Mouse (Mus musculus) layer of hippocampus, postnatal 10 days (tissue): ENCODE measurements around the gene Igsf21. TPM values are rescaled to one million over a fixed set of nuclear protein-coding genes. Genes with fewer than 3 reads are reported as not detected.
A peak's percentile ranks its signal among the peaks of the same experiment; 100 is the strongest.

Experiments
- DNase-seq, 2 experiments: peaks; one replicate each; pipeline ENCODE4 v3.0.0; 2021; ENCODE audit warnings: low spot score in 2 of 2
- long read RNA-seq: library from polyadenylated mRNA; stranded (forward); transcript quantifications from one replicate; pipeline ENCODE4 v2.0.0, GENCODE M21; 2023
- total RNA-seq, 2 experiments: library from RNA; stranded (reverse); gene quantifications; 2 replicates each; pipeline ENCODE4 v1.2.3; 2021

Gene Igsf21
- 10 to 100 TPM; 96.1 to 97.0 TPM for total RNA-seq
- long read RNA-seq, transcript Igsf21-201 (10 exons, 1,979 nt): major isoform, 134 of 172 reads
- long read RNA-seq, partial matches to known transcripts: 23 of 172 reads
- long read RNA-seq, other reads (novel, unspliced or antisense): 15 of 172 reads

DNA sequence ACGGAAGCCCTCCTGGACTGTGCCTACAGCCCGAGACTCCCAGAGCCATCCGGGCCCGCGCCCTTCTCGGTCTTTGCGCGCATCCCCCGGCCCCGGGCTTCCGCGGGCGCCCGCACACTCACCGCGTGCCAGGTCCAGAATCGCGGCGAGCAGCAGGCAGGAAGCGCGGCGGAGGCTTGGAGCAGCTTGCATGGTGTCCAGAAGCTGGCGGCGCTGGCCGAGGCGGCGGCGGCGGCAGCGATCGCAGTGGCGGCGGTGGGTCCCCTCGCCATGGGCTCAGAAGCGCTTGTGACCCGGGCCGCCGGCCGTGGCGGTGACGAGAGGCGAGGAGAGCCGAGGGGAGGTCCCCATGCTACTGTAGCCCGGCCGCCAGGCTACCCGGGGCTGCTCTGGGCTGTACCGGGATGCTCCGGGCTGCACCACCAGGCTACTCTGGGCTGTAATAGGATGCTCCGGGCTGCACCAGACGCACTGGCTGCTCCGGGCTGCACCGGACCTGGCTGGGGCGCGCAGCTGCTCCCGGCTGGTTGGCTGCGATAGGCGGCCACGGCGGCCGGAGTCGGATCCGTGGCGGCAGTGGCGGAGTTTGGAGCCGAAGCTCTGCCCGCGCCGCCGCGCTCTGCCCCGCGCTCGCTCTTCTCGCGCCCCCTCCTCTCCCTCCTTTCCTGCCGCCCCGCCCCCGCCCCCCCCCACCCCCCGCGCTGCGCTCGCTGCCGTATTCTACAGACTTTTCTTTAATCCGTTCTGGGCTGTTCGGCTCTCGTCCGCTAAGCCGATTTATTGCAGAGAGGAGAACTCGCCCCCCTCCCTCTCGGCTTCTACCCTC is at the start of gene Igsf21:
Gene Igsf21, minus strand, starts transcription at position 605 of the 826 bp plus-strand sequence.
- DNase-seq: peak; percentile 55 to 67

DNA sequence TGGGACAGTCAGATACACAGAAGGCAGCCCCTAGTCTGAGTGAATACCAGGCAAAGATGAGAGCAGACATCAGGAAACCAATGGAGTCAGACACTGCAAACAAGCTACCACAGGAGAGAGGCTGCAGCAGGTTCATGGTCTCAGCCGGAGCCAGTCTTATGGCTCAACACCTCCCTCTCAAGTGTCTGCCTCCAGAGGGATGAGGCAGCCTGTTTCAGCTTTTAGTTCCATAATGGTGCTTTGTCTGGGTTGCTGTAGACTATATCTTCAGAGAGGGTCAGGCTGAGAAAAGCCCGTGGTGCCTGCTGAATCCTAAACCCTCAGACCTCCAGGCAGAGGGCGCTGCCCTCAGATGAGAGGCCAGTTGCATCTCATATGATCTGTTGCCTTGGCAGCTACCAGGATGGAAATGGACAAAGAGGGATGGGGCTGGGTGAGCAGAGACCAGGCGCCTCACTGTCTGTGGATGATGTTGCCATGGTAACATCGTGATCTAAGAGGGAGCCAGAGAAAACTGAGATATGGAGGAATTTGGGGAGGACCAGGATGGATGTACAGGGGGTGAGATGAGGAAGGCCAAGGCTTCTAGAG is 39.2 kb upstream of the Igsf21 start:
- DNase-seq: peak; percentile 22 to 45

DNA sequence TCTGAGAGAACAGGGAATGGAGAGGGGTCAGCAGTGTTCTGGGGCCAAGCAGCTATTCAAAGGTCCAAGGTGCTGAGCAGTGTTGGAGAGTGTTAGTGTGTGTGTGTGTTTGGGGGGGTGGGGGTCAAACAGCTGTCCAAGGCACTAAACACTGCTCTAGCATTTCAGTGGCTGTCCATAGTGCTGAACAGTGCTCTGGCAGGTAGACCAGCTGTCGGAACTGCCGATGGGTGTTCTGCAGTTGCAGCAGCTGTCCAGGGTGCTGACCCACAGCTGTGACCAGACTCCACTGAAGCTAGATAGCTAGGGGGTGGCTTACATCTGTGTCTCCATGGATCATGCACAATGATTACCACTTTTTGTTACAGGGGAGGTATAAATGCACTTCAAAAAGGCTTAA is 36.8 kb upstream of the Igsf21 start:
- DNase-seq: no peak

DNA sequence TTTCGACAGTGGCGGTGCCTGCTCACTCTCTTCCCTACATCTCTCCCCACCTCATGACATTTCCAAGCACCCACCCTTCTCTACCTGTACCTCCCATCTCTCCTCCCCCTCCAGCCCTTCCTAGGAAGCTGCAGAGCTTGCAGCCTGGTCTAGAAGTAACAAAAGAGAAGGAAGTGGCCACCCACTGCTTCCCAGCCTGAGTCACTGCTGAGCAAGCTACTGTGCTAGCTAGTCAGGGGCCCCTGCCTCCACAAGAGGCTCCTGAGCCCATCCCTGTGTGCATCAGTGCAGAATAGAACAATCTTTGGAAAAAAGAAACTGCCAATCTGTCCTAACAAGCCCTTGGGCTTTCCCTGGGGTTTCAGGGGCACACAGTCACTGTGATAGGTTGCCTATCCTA is 31.7 kb upstream of the Igsf21 start:
- DNase-seq: no peak

DNA sequence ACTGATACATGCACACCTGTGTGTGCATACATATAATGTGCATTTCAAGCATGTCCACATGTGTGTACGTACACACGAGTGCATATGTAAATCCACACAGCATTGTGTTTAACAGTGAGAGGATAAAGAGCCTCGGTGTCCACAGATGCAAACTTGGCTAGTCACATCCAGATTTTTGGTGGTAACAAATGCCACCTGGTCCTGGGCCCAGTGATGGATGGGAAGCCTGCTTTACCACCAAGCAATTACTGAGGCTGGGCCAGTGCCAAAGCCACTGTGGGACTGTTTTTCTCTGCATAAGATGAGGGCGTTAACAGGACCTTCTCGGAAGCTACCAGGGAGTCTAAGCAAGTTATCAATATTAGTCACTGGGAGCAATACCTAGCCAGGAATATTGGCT is 25.3 kb upstream of the Igsf21 start:
- DNase-seq: no peak

DNA sequence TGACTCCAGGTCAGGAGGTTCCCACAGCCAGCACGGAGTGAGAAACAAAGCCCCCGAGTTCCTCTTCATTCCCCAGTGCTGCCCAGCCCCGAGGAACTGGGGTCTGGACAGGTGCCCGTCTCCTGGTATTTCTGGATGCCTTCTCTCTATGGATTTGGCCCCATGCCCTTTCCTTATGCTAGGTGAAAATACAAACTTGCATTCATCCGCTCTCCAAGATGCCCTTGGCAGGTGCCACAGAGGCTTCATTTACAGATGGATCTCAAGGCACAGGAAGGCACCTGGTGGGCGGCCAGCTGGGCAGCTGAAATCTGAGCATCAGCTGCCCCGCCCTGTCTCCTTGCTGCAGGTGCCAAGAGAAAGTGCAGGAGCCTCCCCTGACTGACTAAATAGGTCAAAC is 23.9 kb upstream of the Igsf21 start:
- DNase-seq: no peak

DNA sequence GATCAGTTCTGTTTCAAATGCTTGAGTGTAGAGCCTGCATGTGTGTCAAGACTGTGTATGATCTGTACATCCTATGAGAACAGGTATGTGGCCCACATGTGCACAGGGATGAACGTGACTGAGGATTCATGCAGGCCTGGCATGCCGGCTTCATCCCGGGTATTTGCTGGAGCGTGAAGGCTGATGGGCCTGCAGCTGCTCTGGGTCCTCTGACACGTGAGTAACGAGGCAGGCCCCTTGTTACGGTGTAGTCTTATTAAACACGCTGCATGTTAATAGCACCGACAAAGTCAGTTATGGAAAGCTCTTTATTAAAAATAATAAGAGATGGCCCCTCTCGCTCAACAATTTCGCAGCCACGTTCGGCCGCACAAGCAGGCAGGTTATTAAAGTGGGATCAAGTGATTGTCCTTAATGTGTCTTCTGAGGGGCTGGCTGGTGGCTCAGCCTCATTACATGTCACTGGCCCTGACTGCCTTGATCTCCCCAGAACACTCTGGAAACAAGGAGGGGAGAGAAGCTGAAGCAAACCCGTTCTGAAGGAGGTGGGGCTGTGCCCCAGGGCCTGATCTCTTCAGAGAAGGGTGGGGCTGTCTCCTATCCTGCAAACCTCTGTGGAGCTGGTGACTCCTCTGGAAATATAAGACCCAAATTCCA is 22.7 kb upstream of the Igsf21 start:
- no peak for DNase-seq

DNA sequence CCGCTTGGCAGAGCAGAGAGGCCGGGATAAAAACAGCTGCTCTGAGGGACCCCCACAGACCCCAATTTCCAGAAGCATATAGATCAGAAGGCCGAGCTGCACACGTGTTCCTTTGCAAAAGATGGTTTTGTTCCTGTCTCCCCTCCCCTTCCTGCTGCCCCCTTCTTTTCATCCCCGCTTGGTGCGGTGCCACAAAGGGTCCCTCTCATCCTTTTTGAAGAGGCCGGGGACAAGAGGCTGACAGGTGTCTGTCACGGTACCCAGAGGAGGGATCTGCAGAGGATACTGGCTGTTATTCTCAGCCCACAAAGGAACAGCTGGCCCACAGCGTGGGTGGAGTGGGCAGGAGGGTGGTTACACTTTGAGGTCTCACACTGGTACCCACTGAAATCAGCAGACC is 21.3 kb upstream of the Igsf21 start:
- DNase-seq: no peak

DNA sequence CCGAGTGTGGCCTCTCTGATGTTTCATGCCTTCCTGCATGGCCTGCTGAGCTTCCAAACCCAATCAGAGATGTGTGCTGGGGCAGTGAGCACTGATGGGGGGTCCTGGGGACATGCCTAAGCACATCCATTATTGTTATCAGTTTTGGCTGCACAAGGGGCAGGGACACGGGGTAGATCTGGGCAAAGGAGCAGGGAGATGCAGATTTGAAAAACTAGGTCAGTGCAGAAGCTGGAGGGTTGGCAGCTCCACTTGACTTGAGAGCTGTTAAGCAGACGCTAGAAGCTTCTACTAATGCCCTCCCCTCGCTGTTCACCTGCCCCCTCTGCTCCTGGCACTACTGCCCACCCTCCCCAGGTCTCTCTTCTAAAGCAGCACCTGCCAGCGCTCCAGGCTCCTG is 20.5 kb upstream of the Igsf21 start:
- no peak for DNase-seq

DNA sequence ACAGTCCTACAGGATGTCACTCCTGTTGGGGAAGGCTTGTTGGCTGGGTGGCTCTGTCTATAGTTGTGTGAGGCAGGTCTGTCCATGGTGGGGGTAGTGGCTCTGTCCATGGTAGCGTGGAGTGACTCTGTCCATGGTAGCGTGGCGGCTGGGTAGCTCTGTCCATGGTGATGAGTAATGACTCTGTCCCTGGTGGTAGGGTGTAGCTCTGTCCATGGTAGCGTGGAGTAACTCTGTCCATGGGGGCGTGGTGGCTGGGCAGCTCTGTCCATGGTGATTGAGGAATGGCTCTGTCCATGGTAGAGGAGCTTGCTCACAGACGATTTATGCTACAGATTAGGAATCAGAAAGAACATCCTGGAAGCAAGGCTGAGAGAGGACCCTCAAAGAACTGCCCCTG is 12.4 kb upstream of the Igsf21 start:
- DNase-seq: peak; percentile 39 to 58

DNA sequence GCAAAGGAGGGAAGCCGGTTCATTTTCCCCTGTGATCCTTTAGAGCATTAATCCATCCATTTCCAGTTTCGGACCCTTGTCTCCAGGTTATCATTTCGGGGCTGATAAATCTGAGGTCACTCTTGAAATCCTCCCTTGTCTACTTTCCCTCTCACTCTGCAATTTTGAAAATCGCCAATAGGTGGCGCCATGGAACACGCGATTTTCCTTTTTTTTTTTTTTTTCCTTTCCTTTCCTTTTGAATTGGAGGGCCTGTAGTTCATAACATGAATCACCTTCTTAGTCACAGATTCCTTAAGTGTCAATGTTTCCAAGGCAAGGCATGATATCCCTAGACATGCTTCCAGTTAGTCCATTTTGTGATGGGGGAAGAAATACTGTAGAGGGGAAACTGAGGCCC is 5.8 kb upstream of the Igsf21 start:
- DNase-seq: peak; percentile 78

DNA sequence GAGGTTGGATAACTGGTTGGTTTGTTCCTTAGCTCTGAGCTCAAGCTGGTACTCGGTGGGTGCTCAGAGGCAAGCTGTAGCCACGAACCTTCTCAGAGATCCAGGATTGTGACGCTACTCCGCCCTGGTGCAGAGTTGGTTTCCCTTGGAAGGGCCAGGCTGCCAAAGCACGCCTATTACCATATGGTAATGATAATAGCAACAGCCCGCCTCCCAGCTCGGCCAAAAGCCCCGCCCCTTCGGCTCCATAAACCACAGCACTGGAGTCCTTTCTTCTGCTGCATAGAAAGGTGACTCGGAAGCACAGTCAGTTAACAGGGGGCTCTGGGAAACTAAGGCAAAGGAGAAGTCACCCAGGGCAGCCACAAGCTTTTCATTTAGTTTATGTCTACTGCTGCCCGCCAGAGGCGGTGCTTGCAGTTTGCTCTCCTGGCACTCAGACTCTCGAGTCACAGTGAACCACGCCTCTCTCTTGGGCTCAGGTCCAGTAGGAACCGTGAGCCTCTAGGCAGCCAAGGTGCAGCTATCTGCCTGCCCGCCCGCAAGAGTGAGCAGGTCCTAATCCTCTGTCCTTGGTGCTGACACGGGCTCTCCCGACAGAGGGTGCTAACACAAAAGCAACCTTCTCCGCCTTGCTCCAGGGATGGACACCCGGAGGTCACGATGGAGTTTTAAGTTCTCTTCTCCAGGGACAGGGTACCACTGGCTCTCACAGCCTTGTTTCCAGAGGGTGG is 2.6 kb upstream of the Igsf21 start:
- DNase-seq: peak; percentile 53 to 63

DNA sequence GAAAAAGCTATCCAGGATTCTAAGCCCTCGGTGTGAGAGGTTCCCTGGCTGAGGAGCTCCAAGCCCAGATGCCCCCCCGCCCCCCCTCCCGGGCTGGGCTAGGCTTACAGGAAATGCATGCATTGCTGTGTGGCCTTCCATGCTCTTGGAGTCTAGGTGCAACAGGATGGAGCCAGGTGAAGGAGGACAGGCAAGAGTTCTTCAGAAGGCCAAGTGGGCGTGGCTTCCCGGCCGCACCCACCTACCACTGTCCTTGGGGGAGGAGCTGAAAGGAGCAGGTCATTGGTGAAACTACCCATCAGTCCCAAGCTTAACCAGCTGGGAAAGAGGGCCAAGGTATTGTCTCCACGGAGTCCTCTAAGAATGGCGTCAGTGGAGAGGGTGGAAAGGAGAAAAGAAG is 1.8 kb upstream of the Igsf21 start:
- no peak for DNase-seq

DNA sequence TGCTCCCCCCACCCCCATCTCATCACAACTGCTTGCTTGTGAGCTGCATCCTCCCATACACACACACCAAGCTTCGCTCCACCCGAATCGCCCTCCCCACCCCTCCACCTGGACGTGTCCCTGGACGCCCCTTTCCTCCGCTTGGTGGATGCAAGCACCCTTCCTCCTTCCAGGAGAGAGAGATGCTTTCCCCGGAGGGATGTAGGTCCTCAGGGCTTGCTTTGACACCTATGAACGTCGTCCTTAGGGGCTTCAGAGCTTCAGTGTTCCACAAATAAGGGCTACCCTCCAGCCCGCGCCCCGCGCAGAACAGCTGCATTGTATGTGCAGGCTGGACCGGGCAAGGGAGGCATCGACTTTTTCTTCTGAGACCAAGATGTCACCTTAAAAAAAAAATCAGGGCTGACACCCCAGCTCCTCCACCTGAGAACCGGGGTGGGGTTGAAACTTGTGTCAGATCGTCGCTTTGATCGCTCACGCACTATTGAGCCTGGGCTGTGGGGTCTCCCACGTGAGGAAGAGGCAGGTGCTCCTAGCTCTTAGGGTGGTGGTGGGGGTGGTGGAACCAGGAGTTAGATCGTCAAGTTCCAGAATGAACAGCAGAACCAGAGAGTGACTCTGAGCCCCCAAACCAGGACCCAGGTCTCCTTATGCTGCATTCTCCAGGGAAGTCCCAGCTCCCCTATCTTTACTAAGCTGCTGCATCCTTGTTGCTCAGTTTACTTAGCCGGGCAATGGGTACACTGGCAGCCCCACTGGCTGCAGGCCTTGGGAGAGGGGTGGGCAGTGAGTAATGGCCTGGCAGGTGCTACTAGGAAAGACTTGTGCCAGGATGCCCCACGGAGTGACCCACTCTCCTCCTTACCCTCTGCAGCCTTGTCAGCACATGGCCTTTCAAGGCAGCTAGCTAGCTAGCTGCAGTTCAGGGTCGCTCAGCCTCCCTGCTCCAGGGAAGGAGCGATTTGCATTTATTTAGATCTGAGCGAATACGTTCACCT is 721 bp upstream of the Igsf21 start:
- peak in 1 of 2 experiments; percentile 33 for DNase-seq

DNA sequence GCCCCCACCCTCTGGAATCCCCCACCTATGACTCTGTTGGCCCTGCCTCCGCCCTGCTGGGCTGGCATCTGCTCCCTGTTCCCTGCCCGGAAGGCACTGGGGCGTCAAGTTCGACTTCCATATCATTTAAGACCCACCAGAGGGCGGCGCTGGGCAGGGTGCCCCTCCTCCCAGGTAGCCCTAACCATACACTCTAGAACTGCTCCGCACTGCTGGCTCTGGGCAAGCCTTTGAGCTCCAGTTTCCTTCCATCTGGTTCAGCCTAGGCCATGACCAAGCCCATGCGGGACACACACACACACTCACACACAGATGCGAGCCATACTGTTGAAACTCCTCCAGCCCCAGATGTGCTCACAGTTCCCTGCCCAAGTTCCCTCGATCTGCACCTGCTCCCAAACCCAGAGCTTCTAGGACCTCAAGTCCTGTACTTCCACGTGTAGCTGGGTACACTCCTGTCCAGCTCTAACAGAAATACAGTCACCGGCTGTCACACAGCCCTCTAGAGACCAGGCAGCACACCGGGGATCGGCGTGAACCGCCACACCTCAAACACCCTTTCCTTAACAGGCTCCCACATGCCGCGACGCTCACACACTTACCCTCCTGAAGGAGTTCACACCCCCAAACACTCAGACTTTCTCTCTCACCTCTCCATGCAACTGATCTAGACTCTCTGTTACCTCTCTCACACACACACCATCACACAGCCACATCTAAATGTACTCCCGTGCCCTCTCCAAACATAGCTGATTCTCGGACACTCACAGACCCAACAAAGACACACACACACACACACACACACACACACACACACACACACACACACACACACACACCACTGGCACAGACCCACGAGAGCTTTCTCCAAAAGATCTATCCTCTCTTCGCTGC is 1.1 kb downstream of the Igsf21 start:
- DNase-seq: peak; percentile 53 to 65

DNA sequence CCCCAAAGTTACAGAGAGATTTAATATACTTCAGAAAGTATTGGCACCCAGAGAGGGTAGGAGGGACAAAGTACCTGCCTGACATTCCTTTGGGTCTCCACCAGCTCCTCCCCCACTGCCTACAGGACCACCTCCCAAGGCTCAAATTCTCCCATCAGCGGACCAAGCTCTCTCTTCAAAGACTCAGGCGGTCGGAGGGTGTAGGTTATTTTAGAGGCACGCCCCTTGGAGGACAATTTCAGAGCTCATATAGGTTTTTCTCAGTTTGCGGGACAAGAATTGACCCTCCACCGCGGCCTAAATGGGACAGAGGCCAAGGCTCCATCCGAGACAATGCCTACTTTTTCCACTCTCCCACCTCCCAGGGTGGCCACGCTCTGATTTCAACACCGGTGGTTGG is 1.7 kb downstream of the Igsf21 start:
- DNase-seq: peak in 1 of 2 experiments; percentile 16

DNA sequence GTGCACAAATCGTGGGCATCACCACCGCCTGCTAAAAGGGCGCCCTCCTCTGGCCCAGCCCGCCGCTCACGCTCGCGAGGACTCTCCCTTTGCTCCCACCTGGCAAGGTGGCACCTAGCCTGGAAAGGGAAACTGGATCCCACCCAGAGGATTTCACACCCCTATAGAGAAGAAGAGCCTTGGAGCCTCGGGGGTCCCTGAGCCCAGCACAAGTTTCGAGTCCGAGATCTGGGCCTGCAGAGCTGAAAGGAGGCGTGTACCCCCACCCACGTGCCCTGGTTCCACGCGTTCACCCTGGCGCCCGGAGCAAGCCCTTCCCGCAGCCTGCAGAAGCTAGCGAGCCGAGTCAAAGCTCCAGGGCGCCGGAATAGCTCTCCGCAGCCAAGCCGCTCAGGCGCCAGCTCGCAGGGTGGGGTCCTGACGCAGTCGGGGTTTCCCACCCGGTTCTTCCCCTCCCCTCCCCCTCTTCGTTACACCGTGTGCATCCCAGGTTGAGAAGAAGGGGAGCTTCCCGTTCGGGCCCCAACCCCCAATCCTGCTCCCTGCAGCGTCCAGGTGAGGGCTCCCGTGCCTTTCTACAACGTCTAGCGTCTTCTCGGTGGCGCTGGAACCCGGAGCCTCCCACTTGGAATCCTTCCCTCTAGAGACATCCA is 2.3 kb downstream of the Igsf21 start:
- peak; percentile 47 to 59 for DNase-seq

DNA sequence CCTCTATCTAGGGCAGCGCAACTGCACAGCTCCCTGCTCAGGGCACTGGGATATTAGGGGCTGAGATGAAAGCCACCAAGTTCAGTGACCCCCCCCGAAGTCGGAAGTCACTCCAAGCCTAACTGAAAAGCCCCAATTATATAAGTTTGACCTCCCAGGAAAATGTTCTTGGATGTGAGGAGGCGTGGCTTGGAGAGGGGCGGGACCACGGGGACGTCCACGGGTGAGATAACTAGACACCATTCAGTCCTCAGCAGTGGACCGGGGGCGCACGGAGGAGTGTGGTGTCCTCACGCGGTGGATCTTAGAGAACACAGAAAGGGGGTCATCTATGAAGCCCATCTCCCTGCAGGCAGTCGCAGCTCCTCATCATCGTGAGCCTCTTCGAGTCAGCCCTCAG is 3.4 kb downstream of the Igsf21 start:
- no peak for DNase-seq

DNA sequence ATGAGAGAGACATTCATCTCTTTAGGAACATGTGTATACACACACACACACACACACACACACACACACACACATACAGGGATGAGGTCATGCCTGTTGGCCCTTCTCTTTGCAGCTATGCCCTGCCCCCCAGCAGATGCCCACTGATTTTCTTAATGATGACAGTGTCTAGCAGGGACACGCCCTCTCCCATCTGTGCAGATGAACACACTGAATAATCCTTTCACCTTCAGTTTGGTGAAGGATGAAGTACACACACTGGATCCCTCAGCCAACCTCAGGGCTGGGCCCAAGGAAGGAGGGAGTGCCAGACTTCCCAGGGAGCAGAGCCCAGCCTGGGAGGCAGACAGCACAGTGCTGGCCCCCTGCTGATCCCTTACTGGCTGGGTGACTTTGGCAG is 4.3 kb downstream of the Igsf21 start:
- DNase-seq: no peak
